Mouse (Mus musculus) kidney, adult 2 months (tissue): ENCODE measurements at regions not wholly inside any gene's neighbourhood (a gene's known extent, or its start where the extent isn't known, plus 50 kb on each side); places are given as distances from the start of the nearest gene placed in this dataset.

ENCODE experiments used
- CTCF ChIP-seq: fragments of 200-500 bp; conservative IDR thresholded peaks from 2 replicates; pipeline ENCODE4 v1.5.1; 2011; ENCODE audit warnings: low read depth, mild to moderate bottlenecking, control low read depth, low read length, moderate library complexity, mixed read lengths; ENCODE audit not compliant: insufficient read depth, insufficient read length
- POLR2A ChIP-seq: fragments of 200-500 bp; IDR thresholded peaks from one replicate; pipeline ENCODE4 v1.6.1; 2011; ENCODE audit warnings: low read depth, low read length, control low read depth

- no peak for TF ChIP-seq CTCF
- TF ChIP-seq POLR2A, result no peak
Observed at GRCm38 (mm10) chr6:91576906-91577305, 61.2 kb downstream of the Lsm3 start.
